Mouse (Mus musculus): ENCODE data around the gene Proca1. TPM values are rescaled to one million over a fixed set of nuclear protein-coding genes. Genes with fewer than 3 reads are reported as not detected.

Gene Proca1
- polyA plus RNA-seq, 1 experiment: not detected

DNA sequence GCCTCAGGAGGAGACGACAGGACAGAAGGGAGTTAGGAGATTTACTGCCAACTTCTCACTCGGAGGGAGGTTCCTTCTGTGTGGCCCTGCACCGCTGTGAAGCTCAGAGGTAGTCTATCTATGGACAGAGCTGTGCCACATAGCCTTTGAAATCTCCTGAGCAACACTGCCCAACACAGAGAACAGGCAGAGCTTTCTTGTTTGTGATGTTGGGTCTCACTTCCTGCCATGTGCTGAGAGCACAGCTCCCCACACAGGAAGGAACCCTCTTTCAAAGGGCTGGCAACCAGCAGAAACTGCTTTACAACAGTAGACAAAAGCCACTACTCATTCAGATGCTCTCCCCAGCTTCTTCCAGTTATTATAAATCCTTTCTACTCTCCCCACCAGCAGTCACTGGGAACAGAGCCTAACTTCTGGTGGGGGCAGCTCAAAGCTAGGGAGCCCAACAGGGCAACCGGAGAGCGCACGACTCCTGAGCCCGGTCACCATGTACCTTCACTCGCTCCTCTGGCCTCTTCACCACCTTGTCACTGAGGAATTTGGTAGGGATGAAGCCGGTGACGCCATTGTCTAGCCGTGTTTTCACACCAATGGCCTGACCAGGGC is 22.6 kb downstream of the Proca1 start:
- no peak for TF ChIP-seq GATA1 (IDR thresholded peaks at IDR 0.05; ENCODE audit: low read length)

DNA sequence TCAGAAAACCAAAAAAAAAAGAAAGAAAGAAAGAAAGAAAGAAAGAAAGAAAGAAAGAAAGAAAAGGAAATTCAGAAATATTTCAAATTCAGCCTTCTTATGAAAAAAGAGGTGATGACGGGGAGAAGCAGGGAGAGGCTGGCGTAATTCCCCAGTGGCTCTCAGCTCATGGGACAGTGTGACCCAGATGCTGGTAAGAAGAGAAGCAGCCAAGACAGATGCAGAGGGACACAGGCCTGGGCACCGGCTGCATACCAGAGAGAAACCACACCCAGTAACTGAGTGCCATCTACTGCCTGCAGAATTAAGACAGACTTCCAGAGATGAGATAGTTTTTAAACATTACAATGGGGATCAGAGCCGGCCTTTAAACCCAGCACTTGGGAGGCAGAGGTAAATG is 30.4 kb downstream of the Proca1 start:
- TF ChIP-seq GATA1 (IDR thresholded peaks at IDR 0.05; ENCODE audit: low read length): no peak

GRCm38 (mm10) chr11:78231518-78231917 is 38.3 kb downstream of the Proca1 start:
- no peak for TF ChIP-seq GATA1 (IDR thresholded peaks at IDR 0.05; ENCODE audit: low read length)

- TF ChIP-seq GATA1 (IDR thresholded peaks at IDR 0.05; ENCODE audit: low read length): no peak
Observed at GRCm38 (mm10) chr11:78240193-78240857, 47.1 kb downstream of the Proca1 start.

DNA sequence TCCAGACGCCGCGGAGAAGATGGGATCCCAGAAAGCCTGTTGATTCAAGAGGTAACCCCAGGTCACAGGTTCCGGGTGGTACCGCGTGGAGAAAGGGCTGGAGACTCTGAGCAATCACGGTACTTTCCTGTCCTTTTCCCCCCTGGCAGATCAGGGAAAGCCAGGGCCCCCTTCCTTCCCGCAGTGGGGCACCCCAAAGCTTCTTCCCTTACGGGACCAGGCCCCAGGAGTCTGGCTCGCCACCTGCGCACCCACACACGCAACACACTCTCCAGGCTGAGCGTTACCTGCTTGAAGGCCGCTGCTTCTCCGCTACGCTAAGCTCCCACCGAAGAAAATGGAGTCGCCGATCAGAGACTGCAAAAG is 52.1 kb downstream of the Proca1 start:
- TF ChIP-seq GATA1 (IDR thresholded peaks at IDR 0.05; ENCODE audit: low read length): no peak

DNA sequence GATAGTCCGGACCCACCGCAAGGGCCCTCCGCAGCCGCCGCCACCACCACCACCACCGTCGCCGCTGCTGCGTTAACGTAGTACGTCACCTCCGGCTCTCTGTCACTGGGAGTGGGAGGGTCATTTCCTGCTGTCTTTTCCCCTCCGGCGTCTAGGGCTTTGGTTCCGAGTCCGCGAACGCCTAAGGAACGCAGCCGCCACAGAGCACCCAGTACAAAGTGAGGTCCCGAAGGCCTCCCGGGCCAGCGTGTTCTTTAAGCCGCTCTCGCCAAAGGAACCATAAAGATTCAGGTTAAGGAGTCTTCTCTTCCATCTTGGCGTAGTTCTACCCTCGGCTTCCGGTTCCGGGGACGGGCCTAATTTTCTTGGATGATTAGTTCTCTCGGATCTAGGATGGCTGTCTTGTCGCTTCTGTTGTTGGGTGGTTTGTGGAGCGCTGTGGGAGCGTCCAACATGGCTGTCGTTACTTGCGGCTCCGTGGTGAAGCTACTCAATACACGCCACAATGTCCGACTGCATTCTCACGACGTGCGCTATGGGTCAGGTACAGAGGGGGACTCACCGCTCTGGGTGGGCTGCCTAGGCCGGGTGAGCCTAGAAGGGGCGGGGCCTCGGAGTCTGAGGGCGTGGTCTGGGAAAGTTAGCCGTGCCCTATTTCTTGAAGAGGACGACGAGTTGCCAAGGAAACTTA is 52.6 kb downstream of the Proca1 start, which contains the start of the genes Sdf2 and Supt6:
Gene Sdf2 (plus strand): TSS at position 120 of the 691 bp plus-strand sequence.
Gene Supt6 (minus strand): TSS at position 361 of the 691 bp plus-strand sequence.
- TF ChIP-seq GATA1 (IDR thresholded peaks at IDR 0.05; ENCODE audit: low read length): no peak

- TF ChIP-seq GATA1 (IDR thresholded peaks at IDR 0.05; ENCODE audit: low read length): no peak
Observed at GRCm38 (mm10) chr11:78246318-78247011, 53.3 kb downstream of the Proca1 start.

- no peak for TF ChIP-seq GATA1 (IDR thresholded peaks at IDR 0.05; ENCODE audit: low read length)
Observed at GRCm38 (mm10) chr11:78247012-78247348, 53.8 kb downstream of the Proca1 start.

DNA sequence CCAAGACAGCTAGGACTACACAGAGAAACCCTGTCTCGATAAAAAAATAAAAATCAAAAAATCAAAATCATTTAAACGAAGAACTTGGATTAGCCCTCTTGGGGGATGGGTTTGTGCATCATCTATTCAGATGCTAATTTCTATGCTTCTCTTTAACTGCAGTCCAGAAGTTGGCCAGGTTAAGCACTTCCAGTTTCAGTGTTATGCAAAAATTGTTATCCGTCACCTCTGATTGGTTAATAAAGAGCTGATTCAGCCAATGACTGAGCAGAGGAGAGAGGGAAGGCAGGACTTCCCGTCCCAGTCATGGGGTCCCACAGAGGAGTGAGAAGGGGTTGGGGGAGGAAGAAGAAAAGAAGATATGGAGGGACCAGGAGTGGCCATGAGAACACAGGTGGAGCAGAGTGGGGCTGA is 54.5 kb downstream of the Proca1 start:
- TF ChIP-seq GATA1 (IDR thresholded peaks at IDR 0.05; ENCODE audit: low read length): no peak

Other genes starting within 250 kb of the Proca1 start
- gene Phf12, start 210.6 kb upstream of the Proca1 start, polyA plus RNA-seq (2012): 111 and 154 TPM in 2 replicates
- gene Dhrs13, start 161.1 kb upstream of the Proca1 start, polyA plus RNA-seq (2012): 11.8 and 15.2 TPM in 2 replicates
- gene Flot2, start 155.5 kb upstream of the Proca1 start, polyA plus RNA-seq (2012): 18.9 and 20.8 TPM in 2 replicates
- 6.1 and 8.8 TPM in 2 replicates for gene Eral1, start 113.0 kb upstream of the Proca1 start, polyA plus RNA-seq (2012)
- gene Fam222b, start 98.7 kb upstream of the Proca1 start, polyA plus RNA-seq (2012): 24.2 and 24.7 TPM in 2 replicates
- gene Traf4, start 27.8 kb upstream of the Proca1 start, polyA plus RNA-seq (2012): 23.6 and 25.9 TPM in 2 replicates
- 6.0 TPM in 2 replicates for gene Nek8, start 16.7 kb upstream of the Proca1 start, polyA plus RNA-seq (2012)
- 90.9 and 118 TPM in 2 replicates for gene Tlcd1, start 16.7 kb upstream of the Proca1 start, polyA plus RNA-seq (2012)
- gene Rpl23a, start 9.8 kb upstream of the Proca1 start, polyA plus RNA-seq (2012): 345 and 1,761 TPM in 2 replicates
- 1.2 and 1.4 TPM in 2 replicates for gene Rab34, start 5.0 kb upstream of the Proca1 start, polyA plus RNA-seq (2012)
- gene Sdf2, start 52.4 kb downstream of the Proca1 start, polyA plus RNA-seq (2012): 2.5 and 8.6 TPM in 2 replicates
- 96.8 and 108 TPM in 2 replicates for gene Supt6, start 52.6 kb downstream of the Proca1 start, polyA plus RNA-seq (2012)
- gene 2610507B11Rik, start 68.4 kb downstream of the Proca1 start, polyA plus RNA-seq (2012): 41.3 and 62.1 TPM in 2 replicates
- not detected in 2 replicates for gene BC030499, start 97.4 kb downstream of the Proca1 start, polyA plus RNA-seq (2012)
- gene Spag5, start 108.1 kb downstream of the Proca1 start, polyA plus RNA-seq (2012): 28.8 and 67.9 TPM in 2 replicates
- 3.5 and 6.2 TPM in 2 replicates for gene Aldoc, start 129.6 kb downstream of the Proca1 start, polyA plus RNA-seq (2012)
- 50.2 and 84.3 TPM in 2 replicates for gene Pigs, start 135.0 kb downstream of the Proca1 start, polyA plus RNA-seq (2012)
- 28.0 and 37.7 TPM in 2 replicates for gene Unc119, start 150.1 kb downstream of the Proca1 start, polyA plus RNA-seq (2012)
- not detected in 2 replicates for gene Foxn1, start 193.2 kb downstream of the Proca1 start, polyA plus RNA-seq (2012)
- not detected in 2 replicates for gene Slc13a2, start 228.8 kb downstream of the Proca1 start, polyA plus RNA-seq (2012)

All from G1E-ER4 (cell line).